Mouse (Mus musculus) layer of hippocampus, adult 11-12 months (tissue): ENCODE data around the gene Psg16.
"Not testable (repeated sequence)": the region's sequence is repeated elsewhere in the genome, so short reads cannot be mapped to it uniquely, and the experiment has no call there.

Source experiments
- DNase-seq: peaks from one replicate; pipeline ENCODE4 v3.0.0; 2022; ENCODE audit warnings: low spot score

The Psg16 gene

GRCm38 (mm10) chr7:17101631-17102030, 27.8 kb downstream of the Psg16 start:
- not testable (repeated sequence) for DNase-seq

GRCm38 (mm10) chr7:17135307-17135706, 61.5 kb downstream of the Psg16 start:
- no peak for DNase-seq

- DNase-seq = no peak
Measured at GRCm38 (mm10) chr7:17149931-17150330, 76.1 kb downstream of the Psg16 start, which contains the start of gene Ceacam3. Ceacam3 (plus strand) TSS chr7:17150282.

GRCm38 (mm10) chr7:17155634-17156033, 81.8 kb downstream of the Psg16 start:
- peak; percentile 6 for DNase-seq

- DNase-seq = no peak
Measured at GRCm38 (mm10) chr7:17156885-17157677, 83.2 kb downstream of the Psg16 start.

- DNase-seq = no peak
Measured at GRCm38 (mm10) chr7:17159011-17159410, 85.2 kb downstream of the Psg16 start.

GRCm38 (mm10) chr7:17171827-17172226, 98.0 kb downstream of the Psg16 start:
- no peak for DNase-seq
